ENCODE assay signal across 37 mouse cellular contexts in genomic region chr11:68507246-68507645, GRCm38 (mm10). TPM values are rescaled to one million over a fixed set of nuclear protein-coding genes. Genes with fewer than 3 reads are reported as not detected.
"Had no signal": no experiment of that assay in that cellular context is flagged by ENCODE, and none has a peak within 500 bp of the region (broad histone marks: within the 10 kb centered on the region; RNA-seq: fewer than 3 reads in every experiment).

No protein-coding gene starts in this region.

- DNase-seq: heart, postnatal 10 days; heart, postnatal 4 days; kidney, adult 11 months; kidney, adult 18-20 months; kidney, adult 2 months; kidney, adult 8-10 months; kidney, adult 9 months; kidney, postnatal 10 days; kidney, postnatal 14 days; kidney, postnatal 25 days; kidney, postnatal 36 days; kidney, postnatal 4 days; layer of hippocampus, adult 9-11 months; layer of hippocampus, postnatal 36 days had no signal

- H3K36me3 ChIP-seq: heart, embryonic 12.5 days; heart, embryonic 13.5 days; heart, embryonic 15.5 days; hindbrain, embryonic 10.5 days; hindbrain, embryonic 12.5 days; hindbrain, embryonic 13.5 days; hindbrain, embryonic 15.5 days; intestine, embryonic 15.5 days; kidney, embryonic 15.5 days had no signal

- H3K4me2 ChIP-seq: heart, embryonic 11.5 days; heart, embryonic 12.5 days; heart, embryonic 13.5 days; heart, embryonic 15.5 days; hindbrain, embryonic 12.5 days; hindbrain, embryonic 13.5 days; hindbrain, embryonic 14.5 days; hindbrain, embryonic 15.5 days; intestine, embryonic 15.5 days; kidney, embryonic 15.5 days had no signal

- H3K9ac ChIP-seq: heart, embryonic 12.5 days; heart, embryonic 13.5 days; heart, embryonic 15.5 days; hindbrain, embryonic 12.5 days; hindbrain, embryonic 13.5 days; hindbrain, embryonic 14.5 days; hindbrain, embryonic 15.5 days; intestine, embryonic 15.5 days; kidney, embryonic 15.5 days had no signal

- H3K4me3 ChIP-seq: heart, embryonic 12.5 days; heart, embryonic 13.5 days; heart, embryonic 15.5 days; hindbrain, embryonic 10.5 days; hindbrain, embryonic 12.5 days; hindbrain, embryonic 13.5 days; hindbrain, embryonic 15.5 days; intestine, embryonic 15.5 days; kidney, embryonic 15.5 days; layer of hippocampus, adult 2 months; left cerebral cortex, adult 2 months had no signal

- H3K27ac ChIP-seq: heart, embryonic 13.5 days; heart, embryonic 15.5 days; hindbrain, embryonic 10.5 days; hindbrain, embryonic 12.5 days; hindbrain, embryonic 13.5 days; hindbrain, embryonic 14.5 days; hindbrain, embryonic 15.5 days; hindbrain, postnatal 0 days; intestine, embryonic 15.5 days; kidney, embryonic 15.5 days; kidney, postnatal 0 days; layer of hippocampus, adult 2 months; left cerebral cortex, adult 2 months had no signal

- H3K27me3 ChIP-seq: heart, embryonic 15.5 days; hindbrain, embryonic 12.5 days; hindbrain, embryonic 13.5 days; hindbrain, embryonic 15.5 days; intestine, embryonic 15.5 days; kidney, embryonic 15.5 days had no signal

- H3K4me1 ChIP-seq: heart, embryonic 12.5 days; heart, embryonic 13.5 days; hindbrain, embryonic 12.5 days; hindbrain, embryonic 13.5 days; hindbrain, embryonic 15.5 days; intestine, embryonic 15.5 days; kidney, embryonic 15.5 days had no signal

- H3K9me3 ChIP-seq: heart, embryonic 12.5 days; heart, embryonic 13.5 days; heart, embryonic 15.5 days; hindbrain, embryonic 10.5 days; hindbrain, embryonic 12.5 days; hindbrain, embryonic 13.5 days; hindbrain, embryonic 15.5 days; intestine, embryonic 15.5 days; kidney, embryonic 15.5 days had no signal

RNA-seq across cellular contexts. Expression of gene Pik3r6, which starts 4.4 kb away (rescaled TPM):
- polyA plus RNA-seq: inflammation-experienced regulatory T-cells, adult 6 months had no signal

RNA-seq across cellular contexts. Expression of gene Mfsd6l, which starts 48.7 kb away (rescaled TPM):
- total RNA-seq: hematopoietic stem cell, adult 5-6 weeks; layer of hippocampus, adult 18-20 months; layer of hippocampus, adult 8-10 months; layer of hippocampus, postnatal 25 days; layer of hippocampus, postnatal 36 days; left cerebral cortex, adult 18-20 months; left cerebral cortex, adult 2 months had no signal
- polyA plus RNA-seq: heart, embryonic 13.5 days; heart, embryonic 14.5 days; heart, embryonic 15.5 days; hindbrain, embryonic 11.5 days; hindbrain, embryonic 13.5 days; hindbrain, embryonic 14.5 days; hindbrain, embryonic 15.5 days; inflammation-experienced regulatory T-cells, adult 6 months had no signal
